Mouse (Mus musculus) midbrain, embryonic 16.5 days (tissue): Measurements from ENCODE around the gene Myo1b. TPM values are rescaled to one million over a fixed set of nuclear protein-coding genes. Genes with fewer than 3 reads are reported as not detected.
A peak's percentile ranks its signal among the peaks of the same experiment; 100 is the strongest.

ENCODE experiments used
- ATAC-seq: fragments of 200-750 bp; cut with Nextera tagmentation; 2 replicates; pipeline ENCODE4 v1.8.0; 2017; ENCODE audit warnings: moderate TSS enrichment
- H3K27ac ChIP-seq: fragments of 300-500 bp; sonication (generic); 2 replicates; pipeline ENCODE4 v1.5.1; 2014; ENCODE audit warnings: mild to moderate bottlenecking, low read length, mixed read lengths
- H3K27me3 ChIP-seq: fragments of 300-500 bp; sonication (generic); 2 replicates; pipeline ENCODE4 v1.6.1; 2014; ENCODE audit warnings: low read depth, low read length, mixed read lengths; ENCODE audit not compliant: control insufficient read depth, insufficient read depth
- H3K36me3 ChIP-seq: fragments of 300-500 bp; sonication (generic); 2 replicates; pipeline ENCODE4 v1.6.1; 2014; ENCODE audit warnings: mild to moderate bottlenecking, low read length, moderate library complexity, mixed read lengths; ENCODE audit not compliant: control insufficient read depth, insufficient read depth
- H3K4me1 ChIP-seq: fragments of 300-500 bp; sonication (generic); 2 replicates; pipeline ENCODE4 v1.6.1; 2014; ENCODE audit warnings: mild to moderate bottlenecking, low read length, mixed read lengths; ENCODE audit not compliant: control insufficient read depth, insufficient read depth
- H3K4me2 ChIP-seq: fragments of 300-500 bp; sonication (generic); 2 replicates; pipeline ENCODE4 v1.6.1; 2014; ENCODE audit warnings: mild to moderate bottlenecking, low read length, mixed read lengths
- H3K4me3 ChIP-seq: fragments of 300-500 bp; sonication (generic); 2 replicates; pipeline ENCODE4 v1.5.1; 2014; ENCODE audit warnings: low read depth, mild to moderate bottlenecking, low read length, moderate library complexity, mixed read lengths
- H3K9ac ChIP-seq: fragments of 300-500 bp; sonication (generic); 2 replicates; pipeline ENCODE4 v1.6.1; 2014; ENCODE audit warnings: low read depth, low read length, mixed read lengths
- H3K9me3 ChIP-seq: fragments of 300-500 bp; sonication (generic); replicated peaks from 2 replicates; pipeline ENCODE4 v1.6.1; 2014; ENCODE audit warnings: mild to moderate bottlenecking, low read length, mixed read lengths; ENCODE audit not compliant: control insufficient read depth, poor library complexity, severe bottlenecking
- WGBS: fragments of 180-500 bp; shearing (Covaris S2); extraction: QIAGEN DNeasy Blood & Tissue Kit; methylation state at CpG from one replicate; pipeline ENCODE4 v1.1.7; 2014; 5-methylcytosine and 5-hydroxymethylcytosine counted together
- polyA plus RNA-seq: library from polyadenylated mRNA; unstranded; fragments of >200 nt; fragmentation: Nextera tagmentation; extraction: Ambion mirVana; gene quantifications from 2 replicates; pipeline ENCODE4 v1.2.1, GENCODE M21; 2015

Myo1b gene
- polyA plus RNA-seq, 1 experiment from 2014 or later = 57.6 TPM

- no peak overlapping the region for H3K4me2 ChIP-seq
- H3K9ac ChIP-seq = no peak overlapping the region
- H3K4me1 ChIP-seq = no peaks in the 10 kb centered on the region; the same call in 1 of the 2 replicates
- no peaks in the 10 kb centered on the region for H3K9me3 ChIP-seq
- no peaks in the 10 kb centered on the region for H3K27me3 ChIP-seq
- no peak overlapping the region for H3K27ac ChIP-seq
- 52% methylated on average over 9 of the region's 9 CpGs for WGBS
- 0 out of 2 replicates have a peak, but pooled peaks have one; percentile 32 for ATAC-seq
- H3K4me3 ChIP-seq = no peak overlapping the region
- peaks cover 6% of the 10 kb centered on the region; the same call in 1 of the 2 replicates for H3K36me3 ChIP-seq
These were observed 120.1 kb downstream of the Myo1b start for GRCm38 (mm10) chr1:51795586-51796309.

- 44% methylated on average over 6 of the region's 6 CpGs for WGBS
- H3K36me3 ChIP-seq = peaks cover 6% of the 10 kb centered on the region; the same call in 1 of the 2 replicates
- 0 out of 2 replicates have a peak, but pooled peaks cover 2% of the 10 kb centered on the region for H3K4me1 ChIP-seq
- H3K9me3 ChIP-seq = no peaks in the 10 kb centered on the region
- H3K4me3 ChIP-seq = no peak overlapping the region
- H3K27me3 ChIP-seq = no peaks in the 10 kb centered on the region
- peak; percentile 56; the same call in 1 of the 2 replicates for ATAC-seq
- H3K4me2 ChIP-seq = no peak overlapping the region
- H3K9ac ChIP-seq = no peak overlapping the region
- no peak overlapping the region for H3K27ac ChIP-seq
These were observed 126.6 kb downstream of the Myo1b start for GRCm38 (mm10) chr1:51789269-51789668.

- Histone ChIP-seq H3K9ac (no peak overlapping the region), H3K4me3 (no peak overlapping the region), H3K4me1 (no peaks in the 10 kb centered on the region), H3K27me3 (no peaks in the 10 kb centered on the region), H3K27ac (no peak overlapping the region), H3K9me3 (no peaks in the 10 kb centered on the region), H3K36me3 (peaks cover 7% of the 10 kb centered on the region; the same call in 1 of the 2 replicates), H3K4me2 (no peak overlapping the region)
- 75% methylated on average over 6 of the region's 6 CpGs for WGBS
- ATAC-seq = no peak
These were observed 133.8 kb downstream of the Myo1b start for GRCm38 (mm10) chr1:51782091-51782490.

GRCm38 (mm10) chr1:51780357-51780756 is 135.5 kb downstream of the Myo1b start:
- Histone ChIP-seq H3K9me3 (no peaks in the 10 kb centered on the region), H3K27ac (no peak overlapping the region), H3K9ac (no peak overlapping the region), H3K36me3 (peaks cover 7% of the 10 kb centered on the region), H3K4me2 (no peak overlapping the region), H3K4me1 (no peaks in the 10 kb centered on the region), H3K4me3 (no peak overlapping the region), H3K27me3 (no peaks in the 10 kb centered on the region)
- ATAC-seq = no peak

GRCm38 (mm10) chr1:51778241-51778640 is 137.6 kb downstream of the Myo1b start:
- H3K9me3 ChIP-seq = no peaks in the 10 kb centered on the region
- H3K4me1 ChIP-seq = no peaks in the 10 kb centered on the region
- H3K9ac ChIP-seq = no peak overlapping the region
- peaks cover 9% of the 10 kb centered on the region for H3K36me3 ChIP-seq
- H3K4me3 ChIP-seq = no peak overlapping the region
- H3K27me3 ChIP-seq = no peaks in the 10 kb centered on the region
- no peak overlapping the region for H3K4me2 ChIP-seq
- 91% methylated on average over 7 of the region's 7 CpGs for WGBS
- no peak for ATAC-seq
- H3K27ac ChIP-seq = no peak overlapping the region

GRCm38 (mm10) chr1:51770504-51770871 is 145.4 kb downstream of the Myo1b start:
- no peak overlapping the region for H3K4me3 ChIP-seq
- H3K9me3 ChIP-seq = no peaks in the 10 kb centered on the region
- no peaks in the 10 kb centered on the region for H3K4me1 ChIP-seq
- H3K4me2 ChIP-seq = no peak overlapping the region
- peaks cover 13% of the 10 kb centered on the region for H3K36me3 ChIP-seq
- no peak overlapping the region for H3K27ac ChIP-seq
- WGBS = 92% methylated on average over 5 of the region's 5 CpGs
- no peak overlapping the region for H3K9ac ChIP-seq
- no peak for ATAC-seq
- H3K27me3 ChIP-seq = no peaks in the 10 kb centered on the region

- H3K27ac ChIP-seq = no peak overlapping the region
- H3K36me3 ChIP-seq = peaks cover 13% of the 10 kb centered on the region
- no peaks in the 10 kb centered on the region for H3K9me3 ChIP-seq
- ATAC-seq = no peak
- H3K27me3 ChIP-seq = no peaks in the 10 kb centered on the region
- 0 out of 2 replicates have a peak, but pooled peaks cover under 1% of the 10 kb centered on the region for H3K4me1 ChIP-seq
- H3K4me2 ChIP-seq = no peak overlapping the region
- H3K9ac ChIP-seq = no peak overlapping the region
- no peak overlapping the region for H3K4me3 ChIP-seq
- WGBS = 91% methylated on average over 12 of the region's 12 CpGs
These were observed 145.9 kb downstream of the Myo1b start for GRCm38 (mm10) chr1:51769815-51770503.

GRCm38 (mm10) chr1:51766271-51766670 is 149.6 kb downstream of the Myo1b start:
- Histone ChIP-seq H3K9me3 (no peaks in the 10 kb centered on the region), H3K36me3 (peaks cover 12% of the 10 kb centered on the region), H3K27me3 (no peaks in the 10 kb centered on the region), H3K4me2 (no peak overlapping the region), H3K27ac (no peak overlapping the region), H3K9ac (no peak overlapping the region), H3K4me3 (no peak overlapping the region), H3K4me1 (0 out of 2 replicates have a peak, but pooled peaks cover 3% of the 10 kb centered on the region)
- 95% methylated on average over 4 of the region's 4 CpGs for WGBS
- ATAC-seq = no peak

GRCm38 (mm10) chr1:51765156-51765555 is 150.7 kb downstream of the Myo1b start:
- H3K36me3 ChIP-seq = peaks cover 9% of the 10 kb centered on the region
- H3K9me3 ChIP-seq = no peaks in the 10 kb centered on the region
- H3K27ac ChIP-seq = no peak overlapping the region
- no peak overlapping the region for H3K4me3 ChIP-seq
- H3K9ac ChIP-seq = peak overlapping the region; percentile 7; the same call in 1 of the 2 replicates
- H3K27me3 ChIP-seq = no peaks in the 10 kb centered on the region
- H3K4me2 ChIP-seq = no peak overlapping the region
- WGBS = 88% methylated on average over 5 of the region's 5 CpGs
- ATAC-seq = no peak
- H3K4me1 ChIP-seq = 0 out of 2 replicates have a peak, but pooled peaks cover 3% of the 10 kb centered on the region
